In genomic region chr6:147051666-147052065, GRCm38 (mm10) we compare ENCODE assay signal across 9 mouse cellular contexts. TPM values are rescaled to one million over a fixed set of nuclear protein-coding genes. Genes with fewer than 3 reads are reported as not detected.
"Had no signal": no experiment of that assay in that cellular context is flagged by ENCODE, and none has a peak within 500 bp of the region (broad histone marks: within the 10 kb centered on the region; RNA-seq: fewer than 3 reads in every experiment).

No protein-coding gene starts in this region.

- ATAC-seq: intestine, embryonic 15.5 days; lung, postnatal 0 days; midbrain, embryonic 13.5 days had no signal

- DNase-seq: kidney, adult 18-20 months; kidney, postnatal 14 days; lung, adult 2 months; right cerebral cortex, postnatal 4 days; thymus, postnatal 4 days had no signal

RNA-seq across cellular contexts. Expression of gene Mansc4, which starts 35.2 kb away (rescaled TPM):
- polyA plus RNA-seq: macrophage had no signal
